Mouse (Mus musculus) CH12.LX (cell line): ENCODE measurements at regions not wholly inside any gene's neighbourhood (a gene's known extent, or its start where the extent isn't known, plus 50 kb on each side); places are given as distances from the start of the nearest gene placed in this dataset.

ENCODE experiments used
- DNase-seq: peaks from one replicate; pipeline ENCODE4 v3.0.0-alpha.2; 2013; ENCODE audit errors: extremely low read depth
- H3K27ac ChIP-seq: 2 replicates; pipeline ENCODE4 v1.5.1; 2012; ENCODE audit warnings: low read depth, mild to moderate bottlenecking, control low read depth, moderate library complexity; ENCODE audit not compliant: insufficient read depth
- H3K27me3 ChIP-seq: replicated peaks from 2 replicates; pipeline ENCODE3; 2012; ENCODE audit warnings: inconsistent platforms
- H3K36me3 ChIP-seq, 2 experiments: replicated peaks in 1 of 2; 2 replicates each; pipeline versions ENCODE3 to v1.6.1; 2012; ENCODE audit warnings: inconsistent platforms in 1 of 2, low read length in 1 of 2, mild to moderate bottlenecking in 1 of 2, mixed read lengths in 1 of 2, moderate library complexity in 1 of 2; ENCODE audit not compliant: control insufficient read depth in 1 of 2, insufficient read depth in 1 of 2
- H3K4me1 ChIP-seq, 2 experiments: 2 replicates each; pipeline ENCODE4 v1.6.1; 2012; ENCODE audit warnings: inconsistent platforms in 1 of 2, moderate library complexity in 1 of 2; ENCODE audit not compliant: insufficient read depth in 2 of 2, control insufficient read depth in 1 of 2
- H3K4me2 ChIP-seq: 2 replicates; pipeline ENCODE4 v1.6.1; 2012; ENCODE audit warnings: low read depth, mild to moderate bottlenecking, control low read depth; ENCODE audit not compliant: poor library complexity, insufficient read depth, severe bottlenecking
- H3K4me3 ChIP-seq, 3 experiments: fragments of 150-350 bp in 1 of 3; sonication (generic) in 1 of 3; replicated peaks in 1 of 3; 2 replicates each; pipeline versions ENCODE3 to v1.5.1; 2011 to 2012; ENCODE audit warnings: low read depth in 2 of 3, low read length in 2 of 3, mild to moderate bottlenecking in 2 of 3, moderate library complexity in 2 of 3, control low read depth in 1 of 3, improper control_type of control experiment in 1 of 3, inconsistent platforms in 1 of 3, mixed read lengths in 1 of 3; ENCODE audit not compliant: poor library complexity in 1 of 3
- H3K79me2 ChIP-seq: replicated peaks from 2 replicates; pipeline ENCODE4 v1.6.1; 2012; ENCODE audit warnings: mild to moderate bottlenecking, moderate library complexity; ENCODE audit not compliant: control insufficient read depth, poor library complexity, insufficient read depth, severe bottlenecking; ENCODE audit errors: extremely low read depth
- H3K9ac ChIP-seq: 2 replicates; pipeline ENCODE4 v1.6.1; 2012; ENCODE audit warnings: low read depth, mild to moderate bottlenecking, control low read depth, moderate library complexity; ENCODE audit not compliant: insufficient read depth
- H3K9me3 ChIP-seq: replicated peaks from 2 replicates; pipeline ENCODE3; 2012; ENCODE audit warnings: low read length, inconsistent platforms, mixed read lengths
- BHLHE40 ChIP-seq: IDR thresholded peaks from 2 replicates; pipeline ENCODE4 v1.6.1; 2011; ENCODE audit warnings: mild to moderate bottlenecking, low read depth, low read length, improper control_type of control experiment
- CHD1 ChIP-seq: IDR thresholded peaks from 2 replicates; pipeline ENCODE4 v1.6.1; 2012; ENCODE audit warnings: low read depth, low read length, improper control_type of control experiment, inconsistent platforms
- CHD2 ChIP-seq: IDR thresholded peaks from 2 replicates; pipeline ENCODE4 v1.6.1; 2011; ENCODE audit warnings: low read length, improper control_type of control experiment
- CTCF ChIP-seq, 2 experiments: IDR thresholded peaks in 1 of 2; conservative IDR thresholded peaks in 1 of 2; 2 replicates each; pipeline ENCODE4 v1.5.1; 2011 to 2012; ENCODE audit warnings: low read depth in 2 of 2, low read length in 2 of 2, improper control_type of control experiment in 1 of 2, inconsistent platforms in 1 of 2, mild to moderate bottlenecking in 1 of 2, moderate library complexity in 1 of 2
- ELF1 ChIP-seq: IDR thresholded peaks from 2 replicates; pipeline ENCODE4 v1.6.1; 2014; ENCODE audit warnings: low read depth, mild to moderate bottlenecking, inconsistent platforms, low read length, improper control_type of control experiment
- EP300 ChIP-seq: IDR thresholded peaks from 2 replicates; pipeline ENCODE4 v1.6.1; 2011; ENCODE audit warnings: low read length, improper control_type of control experiment
- GABPA ChIP-seq: IDR thresholded peaks from 2 replicates; pipeline ENCODE4 v1.6.1; 2012; ENCODE audit warnings: low read depth, low read length, improper control_type of control experiment, inconsistent platforms; ENCODE audit not compliant: insufficient replicate concordance
- HCFC1 ChIP-seq: IDR thresholded peaks from 2 replicates; pipeline ENCODE4 v1.6.1; 2012; ENCODE audit warnings: low read depth, mild to moderate bottlenecking, inconsistent platforms, low read length, improper control_type of control experiment
- IRF4 ChIP-seq: IDR thresholded peaks from 2 replicates; pipeline ENCODE4 v1.6.1; 2014; ENCODE audit warnings: low read depth, mild to moderate bottlenecking, inconsistent platforms, low read length, improper control_type of control experiment
- JUN ChIP-seq: IDR thresholded peaks from 2 replicates; pipeline ENCODE4 v1.6.1; 2011; ENCODE audit warnings: low read depth, mild to moderate bottlenecking, low read length, improper control_type of control experiment, moderate library complexity; ENCODE audit not compliant: insufficient read depth
- KAT2A ChIP-seq: IDR thresholded peaks from 2 replicates; pipeline ENCODE4 v1.6.1; 2012; ENCODE audit warnings: low read length, improper control_type of control experiment, inconsistent platforms; ENCODE audit not compliant: insufficient replicate concordance
- MAFK ChIP-seq: IDR thresholded peaks from 2 replicates; pipeline ENCODE4 v1.6.1; 2011; ENCODE audit warnings: low read length, improper control_type of control experiment; ENCODE audit not compliant: insufficient replicate concordance
- MAX ChIP-seq: IDR thresholded peaks from 2 replicates; pipeline ENCODE4 v1.6.1; 2011; ENCODE audit warnings: low read length, improper control_type of control experiment
- MAZ ChIP-seq: IDR thresholded peaks from 2 replicates; pipeline ENCODE4 v1.6.1; 2012; ENCODE audit warnings: low read depth, mild to moderate bottlenecking, inconsistent platforms, low read length, improper control_type of control experiment, moderate library complexity
- MEF2A ChIP-seq: IDR thresholded peaks from 2 replicates; pipeline ENCODE4 v1.6.1; 2014; ENCODE audit warnings: low read depth, mild to moderate bottlenecking, inconsistent platforms, low read length, improper control_type of control experiment, borderline replicate concordance
- MXI1 ChIP-seq: IDR thresholded peaks from 2 replicates; pipeline ENCODE4 v1.6.1; 2011; ENCODE audit warnings: mild to moderate bottlenecking, low read depth, low read length, improper control_type of control experiment
- MYC ChIP-seq: IDR thresholded peaks from 2 replicates; pipeline ENCODE4 v1.6.1; 2011; ENCODE audit warnings: low read depth, mild to moderate bottlenecking, improper control_type of control experiment, low read length
- NELFE ChIP-seq: IDR thresholded peaks from 2 replicates; pipeline ENCODE4 v1.6.1; 2011; ENCODE audit warnings: low read depth, low read length, improper control_type of control experiment
- POLR2AphosphoS2 ChIP-seq: IDR thresholded peaks from 2 replicates; pipeline ENCODE4 v1.6.1; 2011; ENCODE audit warnings: low read depth, low read length, improper control_type of control experiment
- RAD21 ChIP-seq: IDR thresholded peaks from 2 replicates; pipeline ENCODE4 v1.6.1; 2011; ENCODE audit warnings: low read depth, mild to moderate bottlenecking, low read length, improper control_type of control experiment, moderate library complexity
- SMC3 ChIP-seq: IDR thresholded peaks from 2 replicates; pipeline ENCODE4 v1.6.1; 2011; ENCODE audit warnings: low read depth, low read length, improper control_type of control experiment
- USF1 ChIP-seq: IDR thresholded peaks from 2 replicates; pipeline ENCODE4 v1.6.1; 2014; ENCODE audit warnings: low read depth, mild to moderate bottlenecking, inconsistent platforms, low read length, improper control_type of control experiment
- USF2 ChIP-seq: conservative IDR thresholded peaks from 2 replicates; pipeline ENCODE4 v1.6.1; 2011; ENCODE audit warnings: low read depth, low read length, improper control_type of control experiment
- ZC3H11A ChIP-seq: IDR thresholded peaks from 2 replicates; pipeline ENCODE4 v1.6.1; 2012; ENCODE audit warnings: low read depth, mild to moderate bottlenecking, inconsistent platforms, low read length, improper control_type of control experiment
- ZKSCAN1 ChIP-seq: IDR thresholded peaks from 2 replicates; pipeline ENCODE4 v1.6.1; 2012; ENCODE audit warnings: low read depth, inconsistent platforms, low read length, improper control_type of control experiment, borderline replicate concordance
- ZNF384 ChIP-seq: IDR thresholded peaks from 2 replicates; pipeline ENCODE4 v1.6.1; 2012; ENCODE audit warnings: low read depth, low read length, improper control_type of control experiment, inconsistent platforms
- dilution Hi-C: fragments of 300-500 bp; cut with MboI; formaldehyde crosslinking; loops from 2 replicates; pipeline ENCODE4 v1.14.3; 2020; ENCODE audit warnings: low sequenced_read_pairs; ENCODE audit not compliant: extremely low pct_unique_long_range_greater_than_20kb, extremely low pct_ligation_motif_present
- in situ Hi-C: fragments of 300-500 bp; cut with MboI; formaldehyde crosslinking; loops from 3 replicates; pipeline ENCODE4 v1.14.3; 2019; ENCODE audit warnings: low sequenced_read_pairs, low pct_ligation_motif_present, low pct_unique_long_range_greater_than_20kb, mixed read lengths

DNA sequence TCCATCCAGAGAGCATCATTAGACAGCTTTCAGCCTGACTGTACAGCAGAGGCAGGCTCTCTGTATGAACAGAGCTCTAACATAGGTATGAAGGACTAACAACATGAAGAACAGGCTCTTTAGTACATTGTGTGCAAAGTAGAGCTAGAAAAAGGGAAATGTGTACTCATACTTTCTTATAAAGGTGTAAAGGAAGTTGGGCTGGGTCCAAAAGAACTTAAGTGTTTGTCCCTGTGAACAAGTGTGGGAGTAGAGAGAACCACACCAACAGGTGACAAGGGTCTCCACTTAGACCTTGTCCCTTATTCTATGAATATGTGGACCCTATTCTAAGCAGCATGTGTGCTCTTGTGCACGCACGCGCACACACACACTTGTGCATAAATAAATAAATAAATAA lies 127.0 kb downstream of the Zfp706 start:
- peaks cover 10 to 22% of the 10 kb centered on the region in 2 experiments for H3K4me1 ChIP-seq
- H3K79me2 ChIP-seq = no peaks in the 10 kb centered on the region
- H3K27me3 ChIP-seq = no peaks in the 10 kb centered on the region
- H3K36me3 ChIP-seq = no peaks in the 10 kb centered on the region
- no peak overlapping the region for H3K9ac ChIP-seq
- H3K9me3 ChIP-seq = no peaks in the 10 kb centered on the region
- no peak for DNase-seq
- dilution Hi-C loops = no loop called here
- in situ Hi-C loops = no loop called here
- TF ChIP-seq CHD1 (no peak), ZKSCAN1 (no peak), EP300 (no peak), ZC3H11A (no peak), SMC3 (no peak), MEF2A (no peak), BHLHE40 (no peak), MAX (no peak), MXI1 (no peak)
- no peak overlapping the region for H3K27ac ChIP-seq
- H3K4me3 ChIP-seq = no peak overlapping the region
- H3K4me2 ChIP-seq = no peak overlapping the region

DNA sequence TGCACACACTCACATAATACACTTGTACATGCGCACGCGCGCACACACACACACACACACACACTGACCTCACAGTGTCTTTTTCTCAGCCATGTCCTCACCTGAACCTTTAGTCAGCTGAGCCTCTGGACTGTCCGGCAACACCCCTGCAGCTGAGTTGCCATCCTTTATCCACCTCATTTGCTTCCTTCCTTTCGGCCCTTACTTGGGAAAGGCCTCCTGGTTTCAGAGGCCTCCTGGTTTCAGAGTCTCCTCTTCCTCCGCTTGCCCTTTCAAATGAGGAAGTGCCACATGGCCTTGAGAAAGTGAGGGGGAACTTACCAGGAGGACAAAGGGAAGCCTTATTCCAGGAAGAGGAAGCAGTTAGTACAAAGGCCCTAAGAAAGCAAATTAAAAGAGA lies 128.0 kb downstream of the Zfp706 start:
- Histone ChIP-seq H3K4me2 (no peak overlapping the region), H3K27ac (no peak overlapping the region), H3K27me3 (no peaks in the 10 kb centered on the region), H3K36me3 (no peaks in the 10 kb centered on the region), H3K79me2 (no peaks in the 10 kb centered on the region), H3K4me3 (peak overlapping the region in 1 of 3 experiments; percentile 13), H3K9me3 (no peaks in the 10 kb centered on the region), H3K4me1 (peaks cover 10 to 22% of the 10 kb centered on the region in 2 experiments), H3K9ac (no peak overlapping the region)
- in situ Hi-C loops (no loop called here), dilution Hi-C loops (no loop called here)
- TF ChIP-seq CHD2 = no peak
- no peak for TF ChIP-seq EP300
- peak; percentile 26; the same call in 1 of the 2 replicates for TF ChIP-seq IRF4
- TF ChIP-seq ZNF384 = no peak
- TF ChIP-seq JUN = no peak
- no peak for TF ChIP-seq KAT2A
- TF ChIP-seq ELF1 = peak; percentile 56
- TF ChIP-seq CHD1 = no peak
- DNase-seq = peak; percentile 43

DNA sequence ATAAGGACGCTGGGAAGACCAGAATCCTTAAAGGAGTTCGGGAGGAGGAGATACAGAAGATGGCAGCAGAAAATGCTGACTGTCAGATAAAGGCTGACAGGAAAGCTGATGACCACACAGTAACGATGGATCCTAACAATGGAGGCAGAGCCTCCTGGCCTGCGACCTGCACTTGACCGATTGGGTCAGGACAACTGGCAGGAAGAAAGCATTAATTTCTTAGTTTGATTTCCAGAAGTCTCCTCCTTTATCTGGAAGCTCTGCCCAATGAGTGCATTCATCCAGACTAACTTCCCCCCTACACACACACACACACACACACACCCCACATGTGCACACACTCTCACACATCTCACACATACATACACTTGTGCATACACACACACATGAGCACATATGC lies 128.6 kb downstream of the Zfp706 start:
- dilution Hi-C loops = no loop called here
- no peaks in the 10 kb centered on the region for H3K27me3 ChIP-seq
- H3K9ac ChIP-seq = no peak overlapping the region
- no peaks in the 10 kb centered on the region for H3K9me3 ChIP-seq
- TF ChIP-seq USF2 (no peak), CHD2 (no peak), POLR2AphosphoS2 (no peak), HCFC1 (no peak), NELFE (no peak), GABPA (no peak), MAFK (no peak), ZC3H11A (no peak), SMC3 (no peak), USF1 (no peak), ZKSCAN1 (no peak), CHD1 (no peak), MEF2A (no peak), RAD21 (no peak), CTCF (conservative IDR thresholded peaks at IDR 0.05 in 1 of 2, IDR thresholded peaks at IDR 0.05 in 1 of 2; ENCODE audit: low read depth in 2 of 2, low read length in 2 of 2) (no peak), EP300 (no peak), MAZ (no peak), ZNF384 (no peak), MYC (no peak)
- H3K27ac ChIP-seq = no peak overlapping the region
- peak overlapping the region in 1 of 3 experiments; percentile 13 for H3K4me3 ChIP-seq
- no peak overlapping the region for H3K4me2 ChIP-seq
- H3K79me2 ChIP-seq = no peaks in the 10 kb centered on the region
- in situ Hi-C loops = no loop called here
- DNase-seq = no peak
- H3K4me1 ChIP-seq = peaks cover 10 to 22% of the 10 kb centered on the region in 2 experiments
- H3K36me3 ChIP-seq = no peaks in the 10 kb centered on the region
